Mouse (Mus musculus) kidney, adult 18-20 months (tissue): Measurements from ENCODE around the gene Gck.
A peak's percentile ranks its signal among the peaks of the same experiment; 100 is the strongest.

ENCODE experiments used
- DNase-seq: peaks from one replicate; pipeline ENCODE4 v3.0.0; 2021

Gck gene

GRCm38 (mm10) chr11:5949586-5950352 lies at the start of gene Gck:
TSS of gene Gck (minus strand) at chr11:5950081.
- no peak for DNase-seq

GRCm38 (mm10) chr11:5998472-5998871 lies 48.6 kb upstream of the Gck start:
- DNase-seq = no peak

- peak; percentile 91 for DNase-seq
These were observed 46.1 kb upstream of the Gck start for GRCm38 (mm10) chr11:5995989-5996388.

- no peak for DNase-seq
These were observed 45.0 kb upstream of the Gck start for GRCm38 (mm10) chr11:5994880-5995279.

DNA sequence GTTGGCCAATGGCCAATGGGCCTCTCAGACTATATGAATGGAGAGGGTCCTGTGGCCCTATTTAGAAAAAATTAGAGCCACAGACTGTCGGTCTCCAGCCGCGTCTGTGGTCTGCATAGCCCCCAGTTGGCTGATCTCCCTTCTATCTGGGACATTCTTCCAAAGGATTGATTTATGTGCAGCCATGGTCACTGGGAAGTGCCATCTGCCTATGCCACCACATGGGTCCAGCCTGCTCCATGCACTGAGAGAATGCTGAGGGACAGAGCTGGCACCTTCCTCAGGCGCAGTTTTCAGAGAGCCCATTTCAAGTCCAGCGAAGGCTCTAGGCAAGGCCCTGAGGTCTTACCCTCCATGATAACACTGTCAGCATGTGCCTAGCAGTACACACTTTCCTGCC lies 44.3 kb upstream of the Gck start:
- DNase-seq = no peak

- DNase-seq = peak; percentile 54
These were observed 41.0 kb upstream of the Gck start for GRCm38 (mm10) chr11:5990910-5991309.

DNA sequence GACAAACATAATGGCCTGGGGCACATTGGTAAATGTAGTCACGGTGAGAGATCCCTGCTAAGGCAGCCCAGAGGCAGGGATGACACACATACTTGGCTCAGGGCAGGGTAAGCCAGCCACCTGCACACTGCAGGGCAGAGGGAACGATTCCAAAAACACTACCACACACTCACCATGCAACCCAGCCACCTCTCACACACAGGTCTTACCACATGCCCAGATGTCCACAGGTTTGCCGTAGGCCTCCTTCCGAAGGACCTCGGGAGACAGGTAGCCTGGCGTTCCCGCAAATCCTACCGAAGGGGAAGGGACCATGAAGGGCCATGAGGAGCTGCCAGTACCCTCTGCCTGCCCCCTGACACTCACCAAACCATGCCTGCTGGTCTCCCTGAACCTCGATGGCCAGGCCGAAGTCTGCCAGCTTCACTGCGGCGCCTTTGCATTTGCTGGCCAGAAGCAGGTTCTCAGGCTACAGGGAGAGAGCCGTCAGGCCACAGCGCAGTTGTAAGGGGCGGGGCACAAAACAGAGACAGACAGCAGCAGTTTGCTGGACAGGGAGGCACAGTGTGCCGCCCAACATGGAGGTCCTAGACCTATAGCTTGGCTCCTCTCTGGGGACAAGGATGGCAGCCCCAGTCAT lies 40.2 kb upstream of the Gck start:
- DNase-seq = no peak

- DNase-seq = no peak
These were observed 38.2 kb upstream of the Gck start for GRCm38 (mm10) chr11:5988126-5988525.

DNA sequence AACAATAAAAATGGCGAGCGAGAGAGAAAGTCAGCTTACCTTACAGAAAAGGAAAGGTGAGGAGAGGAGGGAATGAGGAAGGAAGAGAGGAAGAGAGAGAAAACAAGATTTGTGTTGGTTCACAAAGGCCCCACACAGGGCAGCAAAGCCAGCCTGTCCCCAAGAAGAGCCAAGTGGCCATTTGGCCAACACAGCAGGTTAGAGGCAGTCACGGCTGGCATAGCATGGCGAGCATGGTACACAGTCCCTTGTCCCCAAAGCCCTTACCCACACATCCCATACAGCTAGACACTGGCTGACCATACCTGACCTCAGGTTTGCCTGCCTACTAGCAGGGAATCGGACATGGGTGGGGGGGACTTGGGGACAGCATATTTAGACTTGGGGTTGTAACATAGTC lies 33.7 kb upstream of the Gck start:
- DNase-seq = no peak

GRCm38 (mm10) chr11:5981323-5981722 lies 31.4 kb upstream of the Gck start:
- no peak for DNase-seq

GRCm38 (mm10) chr11:5980561-5980960 lies 30.7 kb upstream of the Gck start:
- DNase-seq = no peak

DNA sequence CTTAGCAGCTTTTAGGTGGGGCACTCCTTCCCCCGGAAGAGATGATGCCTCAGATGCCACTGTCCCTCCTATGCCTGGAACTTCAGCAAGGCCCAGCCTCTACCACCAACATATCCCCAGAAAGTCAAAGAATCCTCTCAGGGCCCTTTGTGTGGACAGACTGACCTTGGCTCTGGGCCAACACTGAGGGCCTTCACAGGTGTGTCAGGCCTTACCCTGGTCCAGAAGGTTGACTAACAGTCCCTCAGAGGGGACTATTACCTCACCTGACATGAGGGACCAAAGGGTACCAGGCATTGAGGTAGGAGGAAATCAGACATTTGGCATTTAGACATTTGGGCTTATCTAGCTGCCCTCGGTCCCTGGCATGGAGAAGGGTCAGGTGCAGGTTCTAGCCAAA lies 30.2 kb upstream of the Gck start:
- no peak for DNase-seq

DNA sequence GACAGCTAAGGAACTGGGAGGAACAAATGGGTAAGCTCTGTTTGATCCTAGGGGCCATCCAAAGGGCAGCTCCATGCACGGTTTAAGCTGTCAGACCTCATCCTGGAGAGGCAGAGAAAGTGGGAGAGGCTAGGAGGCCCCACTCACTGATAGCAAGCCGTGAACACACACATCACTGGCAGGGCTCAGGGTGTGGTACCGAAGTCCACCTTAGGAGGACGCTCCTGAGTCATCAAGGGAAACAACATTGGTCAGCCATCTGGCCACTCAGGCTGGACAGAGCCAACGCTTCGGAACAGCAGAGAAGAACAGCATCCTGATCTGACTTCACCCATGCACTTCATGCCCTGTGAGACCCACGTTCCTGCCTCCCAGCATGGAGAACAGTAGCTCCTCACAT lies 29.2 kb upstream of the Gck start:
- DNase-seq = no peak

DNA sequence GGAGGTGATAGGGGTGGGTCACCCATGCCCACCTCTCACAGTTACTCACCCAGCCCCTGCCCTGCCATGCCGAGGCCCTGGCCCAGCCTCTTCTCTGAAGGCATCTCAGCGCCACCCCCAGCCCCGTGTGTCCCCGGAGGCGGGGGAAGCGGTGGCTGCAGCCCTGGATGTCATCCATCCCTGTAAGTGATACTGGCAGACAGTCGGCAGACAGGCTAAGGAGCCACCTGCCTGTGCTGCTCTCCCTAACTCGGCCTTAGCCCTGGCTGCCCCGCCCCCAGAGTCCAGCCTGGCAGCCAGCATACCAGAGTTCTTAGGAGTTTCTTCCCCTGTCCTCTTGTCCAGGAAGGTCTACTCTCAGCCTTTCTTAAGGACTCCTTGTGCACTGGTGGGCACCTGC lies 26.2 kb upstream of the Gck start:
- DNase-seq = no peak

DNA sequence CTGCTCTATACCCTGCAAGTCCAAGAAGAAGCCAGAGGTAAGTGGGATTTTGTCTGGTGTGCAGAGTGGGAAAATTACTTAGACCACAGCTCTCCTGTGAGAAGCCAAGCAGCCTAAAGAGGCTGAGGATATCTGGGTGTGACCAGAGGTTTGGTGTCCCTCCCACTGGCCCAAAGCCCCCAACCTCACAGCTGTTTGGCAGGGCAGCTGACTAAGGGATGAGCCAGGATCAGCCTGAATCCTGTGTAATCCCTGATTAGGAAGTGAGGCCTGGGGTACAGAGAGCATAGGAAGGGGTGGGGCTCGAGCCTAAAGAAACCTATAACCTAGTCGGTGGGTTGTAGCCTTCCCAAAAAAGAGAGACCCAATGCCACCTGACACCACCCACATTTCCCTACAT lies 25.2 kb upstream of the Gck start:
- DNase-seq = no peak

GRCm38 (mm10) chr11:5974053-5974452 lies 24.2 kb upstream of the Gck start:
- no peak for DNase-seq

GRCm38 (mm10) chr11:5973151-5973550 lies 23.3 kb upstream of the Gck start:
- no peak for DNase-seq

DNA sequence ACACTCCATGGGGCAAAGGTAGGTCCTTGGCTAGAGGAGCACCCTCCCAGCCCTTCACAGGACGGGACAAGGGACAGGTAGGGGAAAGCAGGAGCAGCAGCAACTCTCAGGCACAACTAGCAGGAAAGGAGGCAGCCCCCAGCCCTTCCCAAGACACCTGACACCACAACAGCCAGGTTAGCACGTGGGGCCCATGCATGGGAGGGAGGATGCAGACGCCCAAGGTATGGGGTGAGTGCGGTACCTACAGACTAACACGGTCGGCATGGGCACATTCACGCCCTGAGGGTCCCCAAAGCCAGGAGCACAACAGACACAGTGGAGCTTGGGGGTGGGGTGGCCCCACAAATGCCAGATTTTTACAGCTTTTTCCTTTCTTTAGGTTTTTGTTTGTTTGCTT lies 21.3 kb upstream of the Gck start:
- DNase-seq = no peak

- DNase-seq = no peak
These were observed 18.3 kb upstream of the Gck start for GRCm38 (mm10) chr11:5968223-5968622.

DNA sequence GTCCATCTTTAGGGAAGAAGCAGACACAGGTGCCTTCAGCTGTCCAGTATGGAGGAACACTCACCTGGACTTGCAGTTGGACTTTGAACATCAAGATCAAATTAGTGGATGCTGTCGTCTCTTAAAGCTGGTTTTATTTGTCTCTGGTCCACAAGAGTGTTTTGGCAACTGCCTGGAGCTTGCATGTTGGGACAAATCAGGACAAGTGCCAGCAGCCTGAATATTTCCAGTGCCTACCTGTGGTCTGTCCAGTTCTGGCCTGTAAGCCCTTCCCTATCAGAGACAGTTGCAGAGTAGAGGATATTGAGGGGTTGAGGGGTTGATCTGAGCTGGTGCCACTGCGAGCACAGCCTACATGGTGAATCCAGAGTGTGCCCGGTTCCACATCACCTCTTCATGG lies 16.9 kb upstream of the Gck start:
- no peak for DNase-seq

DNA sequence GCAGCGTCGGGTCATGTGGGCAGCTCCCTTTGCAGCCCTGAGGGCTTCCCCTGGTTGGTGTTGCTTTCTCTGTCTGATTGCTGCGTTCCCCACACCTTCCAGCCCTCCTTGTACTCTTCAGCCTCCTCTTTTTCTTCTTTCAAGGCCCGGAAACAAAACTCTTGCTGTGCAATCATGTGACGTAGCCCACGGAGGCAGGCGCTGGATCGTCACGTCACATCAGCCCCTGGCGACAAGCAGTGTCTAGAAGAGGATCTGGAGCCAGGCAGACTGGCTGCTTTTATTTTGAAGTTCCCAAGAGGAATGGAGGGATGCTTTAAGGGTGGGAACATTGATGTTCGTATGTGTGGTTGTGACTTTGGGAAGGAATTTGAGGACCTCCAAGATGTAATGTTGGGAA lies 16.0 kb upstream of the Gck start:
- DNase-seq = no peak

- DNase-seq = no peak
These were observed 10.2 kb upstream of the Gck start for GRCm38 (mm10) chr11:5960051-5960450.

GRCm38 (mm10) chr11:5955546-5956276 lies 5.8 kb upstream of the Gck start, which contains the start of gene Ykt6:
TSS of gene Ykt6 (plus strand) at chr11:5955693.
- DNase-seq = peak; percentile 95

DNA sequence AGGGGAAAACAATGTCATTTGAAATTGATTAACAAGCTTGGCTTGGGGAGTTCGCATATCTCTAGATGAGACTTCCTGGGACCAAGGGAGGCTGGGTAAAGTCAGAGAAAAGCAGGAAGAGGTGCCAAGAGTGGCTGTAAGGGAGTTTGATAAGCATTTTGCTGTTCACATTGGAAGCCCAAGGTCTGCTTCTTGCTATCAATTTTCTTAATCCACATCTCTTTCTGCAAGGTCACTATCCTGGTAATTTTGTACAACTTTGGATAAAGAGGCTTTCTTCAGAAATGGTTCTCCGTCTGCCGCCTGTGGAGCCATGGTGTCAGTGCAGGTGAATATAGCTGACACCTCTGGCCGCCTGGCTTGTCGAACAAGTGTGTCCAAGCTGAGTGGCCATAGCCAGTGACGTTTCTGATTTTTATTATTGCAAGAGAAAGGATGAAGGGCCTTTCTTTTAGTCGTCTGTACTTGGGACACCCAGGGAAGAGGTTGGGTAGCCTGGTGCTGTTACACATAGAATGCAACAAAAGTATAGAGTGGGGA lies 5.2 kb upstream of the Gck start:
- no peak for DNase-seq
